Mouse (Mus musculus) CD4-positive, CD25-positive, alpha-beta regulatory T cell, adult 4 months (primary cell): ENCODE data around the gene Atp5d. TPM values are rescaled to one million over a fixed set of nuclear protein-coding genes. Genes with fewer than 3 reads are reported as not detected.
"Not testable (repeated sequence)": the region's sequence is repeated elsewhere in the genome, so short reads cannot be mapped to it uniquely, and the experiment has no call there.

Source experiments
- ATAC-seq: one replicate; pipeline ENCODE4 v1.8.0; 2017
- polyA plus RNA-seq, 2 experiments: library from polyadenylated mRNA; unstranded; fragments of 100-300 nt; shearing (Covaris generic); gene quantifications; one replicate each; pipeline ENCODE4 v1.2.1; 2017

The Atp5d gene
- polyA plus RNA-seq, 2 experiments from 2014 or later, result 303 to 370 TPM

DNA sequence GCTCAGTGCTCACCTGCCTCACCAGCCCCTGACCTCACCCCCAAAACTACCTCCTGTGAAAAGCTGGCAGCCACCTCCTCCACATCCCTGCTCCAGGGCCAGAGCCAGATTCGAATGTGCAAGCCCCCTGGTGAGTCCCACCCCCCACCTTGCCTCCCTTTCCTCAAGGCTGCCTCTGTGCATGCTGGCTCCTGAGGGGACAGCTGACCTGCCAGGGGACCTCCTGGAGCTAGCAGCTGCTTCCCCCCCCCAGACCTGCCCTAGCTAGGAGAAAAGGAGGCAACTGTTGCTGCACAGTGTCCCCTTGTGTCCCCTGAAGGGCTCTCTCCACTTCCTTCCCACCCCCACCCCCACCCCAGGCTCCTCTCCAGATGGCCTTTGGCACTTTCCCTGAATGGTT lies 16.8 kb downstream of the Atp5d start:
- no peak for ATAC-seq

DNA sequence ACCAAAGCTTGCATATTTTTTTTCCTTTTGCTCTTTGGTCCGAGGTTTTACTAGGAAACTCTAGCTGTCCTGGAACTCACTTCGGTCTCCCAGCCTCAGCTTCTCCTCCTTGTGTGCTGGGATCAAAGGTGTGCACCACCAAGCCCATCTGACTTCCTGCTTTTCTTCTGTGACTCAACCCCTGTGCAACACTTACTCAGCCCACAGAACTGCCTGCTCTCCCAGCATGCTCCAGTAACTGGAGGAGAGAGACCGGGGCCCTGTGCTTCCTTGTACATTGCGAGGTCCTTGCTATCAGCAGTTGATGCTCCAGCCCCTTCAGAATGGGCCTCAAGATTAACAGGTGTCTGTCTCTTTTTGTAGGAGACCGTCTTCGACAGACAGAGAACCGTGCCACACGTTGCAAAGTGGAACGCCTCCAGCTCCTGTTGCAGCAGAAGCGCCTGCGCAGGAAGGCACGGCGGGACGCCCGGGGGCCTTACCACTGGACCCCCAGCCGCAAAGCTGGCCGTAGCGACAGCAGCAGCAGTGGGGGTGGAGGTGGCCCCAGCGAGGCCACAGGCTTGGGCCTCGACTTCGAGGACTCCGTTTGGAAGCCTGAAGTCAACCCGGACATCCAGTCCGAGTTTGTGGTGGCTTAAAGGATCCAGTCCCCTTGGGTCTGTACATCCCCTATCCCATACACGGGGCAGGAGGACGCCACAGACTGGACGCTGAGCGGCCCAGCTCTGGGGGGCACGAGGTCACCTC lies 17.7 kb downstream of the Atp5d start:
- no peak for ATAC-seq

DNA sequence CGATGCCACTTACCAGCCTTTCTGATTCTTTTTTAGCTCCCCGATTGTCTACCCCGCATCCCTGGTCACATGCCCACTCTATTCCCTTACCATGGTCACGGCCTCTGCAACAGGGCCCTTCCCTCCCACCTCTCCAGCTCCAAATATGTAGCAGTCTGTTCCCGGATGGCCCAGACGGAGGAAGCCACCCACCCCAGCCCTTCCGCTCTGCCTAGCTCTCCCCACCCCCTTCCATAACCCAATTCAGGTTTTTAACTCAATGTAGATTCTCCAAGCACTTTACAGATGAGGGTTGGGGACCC lies 18.3 kb downstream of the Atp5d start:
- ATAC-seq, result no peak

DNA sequence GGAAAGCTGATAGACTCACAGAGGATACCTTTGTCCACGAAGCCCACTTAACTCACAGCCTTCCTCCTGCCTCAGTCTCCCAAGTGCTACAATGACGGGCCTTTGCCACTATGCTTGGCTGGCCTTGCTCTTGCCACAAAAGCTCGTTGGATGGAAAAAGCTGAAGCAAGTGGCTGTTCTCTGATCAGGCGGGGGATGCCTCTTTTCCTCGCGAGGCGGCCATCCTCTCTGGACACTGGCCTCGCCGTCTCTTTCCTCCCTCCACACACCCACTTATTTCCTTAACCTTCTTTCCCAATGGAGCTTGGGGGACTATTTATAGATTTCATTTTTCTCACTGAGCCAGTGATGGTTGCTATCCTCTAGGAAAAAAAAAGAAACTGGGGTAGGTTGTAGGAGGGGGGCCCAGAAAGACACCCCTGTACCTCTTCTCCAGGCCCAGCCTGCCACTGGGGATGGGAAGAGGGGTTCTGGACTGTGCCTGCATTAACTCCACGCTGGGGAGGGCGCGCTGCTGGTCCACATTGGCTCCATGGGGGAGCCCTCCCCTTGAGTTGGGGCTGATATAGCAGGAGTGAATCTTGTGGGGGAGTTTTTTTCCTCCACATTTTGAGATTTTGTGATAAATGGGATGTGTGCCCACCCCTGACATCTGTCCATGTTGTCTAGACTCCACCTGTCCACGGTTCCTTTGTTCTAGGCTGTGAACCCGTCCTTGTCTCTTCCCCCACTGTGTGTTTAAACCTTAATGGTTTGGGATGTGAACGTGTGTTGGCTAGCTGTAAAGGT lies 18.9 kb downstream of the Atp5d start:
- no peak for ATAC-seq

DNA sequence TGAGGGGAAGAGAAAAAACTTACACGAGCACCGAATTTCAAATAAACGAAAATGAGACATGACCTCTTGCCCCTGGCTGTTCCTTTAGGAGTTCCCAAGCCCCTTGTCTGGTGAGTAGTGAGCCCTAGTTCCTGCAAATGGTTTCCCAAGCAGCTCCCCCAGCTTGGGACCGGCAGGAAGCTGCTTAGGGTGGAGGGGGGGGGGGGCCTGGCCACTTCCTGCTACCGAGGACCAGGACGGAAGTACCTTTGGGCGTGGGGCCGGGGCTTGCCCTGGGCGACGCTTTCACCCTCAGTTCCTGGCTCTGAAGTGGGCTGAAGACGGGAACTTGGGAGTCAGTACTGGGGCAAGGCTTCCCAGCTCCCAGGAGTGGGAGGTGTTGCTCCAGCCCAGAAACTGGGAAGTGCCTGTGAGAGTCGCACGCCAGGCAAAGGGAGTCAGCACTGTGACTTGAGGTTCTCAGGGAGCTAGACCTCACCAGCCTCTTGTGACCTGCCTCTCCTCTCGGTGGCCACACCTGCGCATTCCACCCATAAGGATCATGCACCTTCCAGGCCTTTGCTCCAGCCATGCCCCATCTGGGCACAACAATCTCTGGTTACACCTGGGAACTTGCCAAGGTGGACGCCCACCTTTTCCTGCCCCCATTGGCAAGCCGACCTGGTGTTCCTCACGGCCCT lies 20.0 kb downstream of the Atp5d start:
- ATAC-seq, result peak; percentile 48

DNA sequence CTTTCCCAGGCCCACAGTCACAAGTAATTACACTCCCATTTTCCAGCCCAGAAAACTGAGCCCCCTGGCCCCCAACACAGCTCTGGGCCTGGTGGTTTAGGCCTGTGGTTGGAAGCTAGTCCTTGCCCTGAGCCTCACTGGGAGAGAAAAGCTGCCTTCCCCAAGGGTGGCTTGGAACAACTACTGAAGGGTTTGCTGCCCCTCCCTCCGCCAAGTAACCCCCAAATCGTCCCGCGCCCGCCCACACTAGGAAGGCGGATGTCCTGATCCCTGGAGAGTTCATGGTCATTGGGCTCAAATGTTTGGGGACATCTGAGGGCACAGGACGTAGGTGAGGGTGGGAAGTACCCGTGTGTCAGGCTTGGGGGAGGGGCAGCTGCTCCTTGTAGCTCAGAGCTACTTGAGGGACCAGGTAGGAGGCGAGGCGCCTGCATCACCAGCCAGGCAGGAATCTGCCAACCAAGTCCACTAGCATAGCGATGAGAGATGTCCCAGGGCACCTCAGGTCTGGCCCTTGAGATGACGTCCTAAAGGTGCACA lies 20.7 kb downstream of the Atp5d start:
- peak; percentile 5 for ATAC-seq

DNA sequence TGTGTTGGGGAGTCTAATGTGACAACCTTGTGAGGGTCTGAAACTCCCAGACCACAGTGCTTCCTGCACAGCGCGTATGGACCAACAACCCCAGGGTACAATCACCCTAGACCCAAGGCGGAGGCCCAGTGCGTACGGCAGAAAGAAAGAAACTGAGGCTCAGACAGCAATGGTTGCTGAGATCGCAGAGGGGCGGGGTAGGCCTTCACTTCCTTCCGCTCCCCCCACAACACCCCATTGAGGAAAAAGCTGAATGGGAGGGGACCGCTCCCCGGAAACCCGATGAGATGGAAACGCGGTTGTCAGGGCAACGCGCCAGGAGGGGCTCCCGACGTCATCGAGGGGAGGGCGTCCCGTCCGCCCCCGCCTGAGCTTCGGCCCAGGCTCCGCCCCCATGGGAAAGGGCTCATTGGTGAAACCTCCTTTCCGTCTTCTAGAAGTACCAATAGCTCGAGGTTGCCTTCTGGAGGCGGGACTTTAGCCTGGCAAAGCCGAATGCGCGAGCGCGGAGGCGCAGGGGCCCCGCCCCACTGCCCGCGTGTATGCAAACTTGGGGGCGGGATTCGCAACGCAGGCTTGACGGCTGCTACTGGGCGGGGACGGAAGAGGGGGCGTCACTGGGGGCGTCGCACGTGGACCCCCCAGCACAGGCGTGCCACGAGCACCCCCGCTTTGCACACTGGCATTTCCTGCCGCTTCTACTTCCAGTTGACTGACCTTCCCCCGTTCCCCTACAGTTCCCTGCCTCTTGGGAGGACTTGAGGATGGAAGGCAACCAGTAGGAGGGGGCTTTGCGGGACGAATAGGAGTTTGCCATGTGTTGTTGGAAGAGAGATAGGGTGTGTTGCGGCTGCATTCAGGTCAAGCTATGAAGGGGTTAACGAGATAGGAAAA lies 21.4 kb downstream of the Atp5d start:
- ATAC-seq, result peak; percentile 85

DNA sequence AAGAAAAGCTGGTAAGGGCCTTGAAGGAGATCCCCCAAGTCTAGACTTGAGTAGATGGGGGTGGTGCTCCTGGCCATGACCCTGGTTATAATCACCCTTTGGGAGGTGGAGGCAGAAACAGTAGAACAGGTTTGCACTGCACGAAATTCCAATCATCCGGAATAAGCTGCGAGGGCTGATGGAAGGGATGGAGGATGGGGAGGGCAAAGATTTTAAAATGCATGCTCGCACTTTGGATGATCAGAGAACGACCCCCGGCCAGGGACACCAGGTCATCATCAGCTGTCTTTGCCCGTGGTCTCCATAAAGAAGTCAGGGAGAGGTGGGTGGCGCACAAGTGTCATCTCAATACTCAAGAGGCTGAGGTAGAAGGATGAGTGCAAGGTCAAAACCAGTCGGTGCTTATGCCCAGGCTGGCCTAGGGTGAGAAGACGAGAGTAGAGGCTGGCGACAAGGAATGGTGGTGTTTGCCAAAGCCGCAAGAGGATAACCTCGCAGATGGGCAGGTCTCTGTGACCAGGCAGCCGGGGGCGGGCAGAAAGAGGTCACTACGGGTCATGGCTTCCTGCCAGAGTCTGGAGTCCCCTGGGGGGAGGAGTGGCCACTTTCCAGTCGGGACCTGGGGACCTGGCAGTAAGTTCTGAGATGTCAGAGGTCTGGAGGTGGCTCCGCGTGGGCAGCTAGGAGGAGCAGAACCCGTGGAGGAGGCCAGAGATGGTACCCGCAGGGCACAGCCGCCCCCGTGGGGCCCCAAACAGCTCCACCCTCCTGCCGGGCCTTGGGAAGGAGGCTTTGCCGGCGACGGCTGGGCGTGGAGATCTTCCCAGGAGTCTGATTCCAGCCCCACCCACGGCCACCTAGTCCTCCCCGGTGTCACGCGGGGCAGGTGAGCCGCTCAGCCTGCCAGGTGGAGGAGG lies 22.3 kb downstream of the Atp5d start:
- ATAC-seq, result no peak

DNA sequence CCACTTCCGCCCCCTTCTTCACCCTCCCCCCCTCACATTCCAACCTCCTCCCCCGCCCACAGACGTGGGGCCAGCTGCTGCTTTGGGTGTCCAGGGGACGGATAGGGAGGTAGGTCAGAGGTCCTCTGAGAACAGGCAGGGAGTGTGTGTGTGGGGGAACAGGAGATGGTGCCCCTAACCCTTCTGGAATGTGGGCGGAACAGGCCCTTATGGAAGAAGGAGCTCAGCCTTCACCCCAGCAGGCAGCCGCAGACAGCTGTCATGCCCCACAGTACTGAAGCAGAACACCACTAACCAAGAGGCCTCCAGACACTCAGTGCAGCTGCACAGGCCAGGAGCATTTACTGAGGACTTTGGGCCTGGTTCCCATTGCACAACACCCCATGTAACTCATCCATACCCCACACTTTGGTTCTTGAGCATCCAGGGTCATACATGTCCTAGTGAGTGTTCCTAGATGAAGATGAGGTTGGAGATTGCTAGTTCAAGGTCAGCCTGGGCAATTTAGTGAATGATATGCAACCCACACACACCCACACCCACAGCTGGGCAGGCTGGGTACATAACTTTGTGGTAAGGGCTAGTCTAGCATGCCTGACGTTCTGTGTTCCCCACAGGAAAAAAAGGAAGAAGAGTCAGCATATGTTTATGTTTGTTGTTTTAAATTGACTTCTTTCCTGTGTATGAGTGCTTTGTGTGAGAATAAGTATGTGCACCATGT lies 23.2 kb downstream of the Atp5d start:
- ATAC-seq, result no peak

DNA sequence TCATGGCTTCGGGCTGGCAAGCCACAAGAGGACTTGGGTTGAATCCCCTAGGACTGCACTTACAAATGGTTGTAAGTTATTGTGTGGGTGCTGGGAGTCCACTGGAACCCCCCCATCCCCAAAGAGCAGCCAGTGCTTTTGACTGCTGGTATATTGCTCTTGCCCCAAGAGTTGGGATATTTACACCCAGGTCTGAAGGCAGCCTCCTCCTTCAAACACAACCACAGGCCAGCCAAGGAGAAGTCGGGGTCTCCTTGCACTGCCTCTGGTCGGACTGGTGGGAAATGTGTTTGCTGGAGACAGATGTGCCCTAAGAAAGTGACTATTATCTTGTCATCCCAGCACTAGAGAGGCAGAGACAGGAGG lies 23.8 kb downstream of the Atp5d start:
- ATAC-seq, result no peak

DNA sequence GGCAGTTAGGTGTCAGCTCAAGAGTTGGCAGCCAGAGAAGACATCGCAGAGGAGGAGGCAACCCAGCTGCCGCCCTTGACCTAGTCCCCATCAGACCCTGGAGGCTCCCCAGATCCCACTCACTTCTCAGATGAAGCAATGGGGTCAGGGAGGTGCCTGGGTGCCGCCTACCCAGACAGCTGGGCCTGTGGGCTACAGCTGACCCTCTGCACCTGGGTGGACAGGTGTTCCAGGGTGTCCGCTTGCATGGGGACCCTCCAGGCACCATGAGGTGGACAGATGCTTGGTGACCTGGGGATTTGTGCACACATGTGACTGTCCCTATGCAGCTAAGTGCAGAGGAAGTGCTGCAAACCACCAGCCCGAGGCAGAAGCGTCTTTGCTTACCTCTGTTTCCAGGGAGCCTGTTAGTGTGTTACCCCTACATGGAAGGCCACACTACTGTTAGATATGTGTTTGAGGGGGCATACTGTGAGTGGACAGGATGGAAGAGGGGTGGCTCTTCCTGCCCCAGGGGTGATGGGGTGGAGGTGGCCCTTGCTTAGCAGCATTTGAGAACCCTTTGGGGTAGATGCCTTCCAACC lies 24.4 kb downstream of the Atp5d start:
- no peak for ATAC-seq

DNA sequence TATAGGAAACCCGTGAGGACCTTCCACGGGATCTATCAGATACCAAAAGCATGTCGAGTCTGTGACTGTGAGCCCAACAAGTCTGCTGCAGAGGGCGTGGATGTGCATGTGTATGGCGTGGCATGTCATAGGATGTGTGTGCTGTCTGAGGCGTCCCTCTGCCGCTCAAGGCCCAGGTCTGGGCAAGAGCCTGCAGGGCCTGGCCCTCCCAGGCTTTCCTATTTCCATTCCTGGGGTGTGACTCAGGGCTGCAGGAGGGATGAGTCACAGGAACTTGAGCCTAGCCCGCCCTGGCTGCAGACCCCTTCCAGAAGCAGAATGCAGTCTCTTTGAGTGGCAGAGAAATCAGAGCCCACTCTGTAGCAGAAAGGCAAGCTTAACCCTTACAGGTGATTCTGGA lies 25.3 kb downstream of the Atp5d start:
- ATAC-seq, result no peak

DNA sequence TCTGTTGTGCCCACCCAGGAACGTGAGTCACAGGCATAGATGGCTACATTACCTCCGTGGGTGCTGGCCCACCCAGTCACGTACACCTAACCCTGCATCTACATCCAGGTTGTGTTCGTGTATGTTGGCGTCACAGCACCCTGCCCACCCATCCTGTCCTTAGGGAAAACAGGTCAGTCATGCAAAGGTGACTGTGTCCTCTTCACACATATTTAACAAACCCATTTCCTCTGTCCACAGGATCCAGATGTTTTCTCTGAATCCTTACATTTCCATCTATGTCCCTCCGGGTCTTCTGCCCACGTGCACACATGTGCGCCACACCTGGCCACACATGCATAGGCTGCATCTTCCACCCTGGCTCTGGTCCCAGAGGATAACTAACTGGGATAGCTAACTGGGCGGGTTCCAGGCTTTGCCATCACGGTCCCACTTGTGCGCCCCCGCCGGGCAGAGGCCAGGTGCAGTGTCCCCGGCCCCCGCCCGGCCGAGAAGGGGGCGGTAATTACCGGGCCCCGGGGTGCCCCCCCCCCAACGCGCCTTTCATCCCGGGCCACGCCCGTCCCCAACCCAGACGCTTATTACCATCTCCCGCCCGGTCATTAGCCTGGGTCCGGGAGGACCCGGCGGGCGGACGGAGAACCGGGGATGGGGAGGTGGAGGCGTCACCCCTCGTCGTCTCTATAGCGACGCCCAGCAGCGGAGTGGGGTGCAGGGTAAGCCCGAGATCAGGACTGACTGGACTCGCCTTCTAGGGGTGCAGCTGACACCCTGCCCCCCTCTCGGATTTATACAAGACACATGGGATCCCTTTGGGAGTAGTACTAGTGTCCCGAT lies 25.9 kb downstream of the Atp5d start:
- ATAC-seq, result no peak

DNA sequence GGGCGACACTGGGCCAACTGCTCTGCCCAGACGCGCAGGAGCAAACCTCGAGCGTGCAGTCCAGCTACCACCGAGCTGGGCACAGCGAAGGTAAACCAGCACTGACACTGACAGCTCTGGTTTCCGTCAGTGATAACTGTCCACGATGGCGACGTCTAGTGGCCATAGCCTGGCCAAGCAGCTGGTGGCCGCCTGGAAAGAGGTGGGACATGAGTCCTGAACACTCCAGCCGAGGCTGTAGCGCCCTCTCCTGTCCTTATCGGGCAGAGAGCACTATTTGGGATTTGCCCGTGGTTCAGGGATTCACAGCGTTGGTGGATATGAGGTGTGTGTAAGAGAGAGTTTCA lies 26.5 kb downstream of the Atp5d start:
- ATAC-seq, result peak; percentile 32

DNA sequence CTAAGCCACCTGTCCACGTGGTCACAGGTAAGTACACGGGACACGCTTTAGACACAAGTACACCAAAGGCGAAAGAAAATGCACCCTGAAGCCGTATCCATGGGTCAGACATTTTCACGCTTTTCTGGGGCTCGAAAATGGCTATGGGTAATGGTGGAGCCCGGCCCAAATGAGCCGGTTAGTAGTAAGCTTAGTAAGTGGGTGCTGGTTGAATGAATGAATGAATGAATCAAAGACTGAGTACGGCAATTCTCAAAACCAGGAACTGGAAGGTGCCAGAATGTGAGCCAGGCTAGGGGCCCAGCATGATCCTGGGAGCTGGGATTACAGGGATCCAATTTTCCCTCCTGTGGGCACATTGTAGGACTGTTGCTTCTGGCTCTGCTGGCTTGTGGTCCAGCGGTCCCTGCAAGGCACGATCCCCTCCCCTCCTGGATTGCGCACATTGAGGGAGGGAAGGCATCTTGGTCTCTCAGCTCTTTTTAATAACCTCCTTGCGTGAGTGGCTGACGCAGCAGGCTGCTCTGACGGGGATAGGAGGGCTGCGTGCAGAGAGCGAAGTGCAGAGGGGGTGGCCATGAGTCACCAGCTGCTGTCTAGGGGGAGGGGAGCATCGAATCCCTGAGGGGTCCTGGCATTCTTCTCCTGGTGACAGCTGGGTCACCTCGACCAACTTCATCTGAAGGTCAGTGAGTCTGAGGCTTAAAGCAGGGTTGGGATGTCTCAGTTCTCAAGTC lies 27.1 kb downstream of the Atp5d start, which contains the start of gene Cirbp:
Gene Cirbp, plus strand, starts transcription at position 594 of the 737 bp plus-strand sequence.
- no peak for ATAC-seq

DNA sequence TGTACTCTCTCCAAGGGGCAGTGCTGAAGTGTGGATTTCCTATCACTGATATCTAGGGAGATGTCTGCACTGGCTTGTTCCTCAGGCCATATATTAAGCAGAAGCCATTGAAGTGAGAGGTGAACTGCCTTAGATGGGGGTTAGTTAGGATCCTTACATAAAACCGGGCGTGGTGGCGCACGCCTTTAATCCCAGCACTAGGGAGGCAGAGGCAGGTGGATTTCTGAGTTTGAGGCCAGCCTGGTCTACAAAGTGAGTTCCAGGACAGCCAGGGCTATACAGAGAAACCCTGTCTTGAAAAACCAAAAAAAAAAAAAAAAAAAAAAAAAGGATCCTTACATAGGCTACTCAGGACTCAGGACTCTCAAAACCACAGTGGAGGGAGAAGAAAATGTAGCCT lies 27.7 kb downstream of the Atp5d start:
- not testable (repeated sequence) for ATAC-seq

DNA sequence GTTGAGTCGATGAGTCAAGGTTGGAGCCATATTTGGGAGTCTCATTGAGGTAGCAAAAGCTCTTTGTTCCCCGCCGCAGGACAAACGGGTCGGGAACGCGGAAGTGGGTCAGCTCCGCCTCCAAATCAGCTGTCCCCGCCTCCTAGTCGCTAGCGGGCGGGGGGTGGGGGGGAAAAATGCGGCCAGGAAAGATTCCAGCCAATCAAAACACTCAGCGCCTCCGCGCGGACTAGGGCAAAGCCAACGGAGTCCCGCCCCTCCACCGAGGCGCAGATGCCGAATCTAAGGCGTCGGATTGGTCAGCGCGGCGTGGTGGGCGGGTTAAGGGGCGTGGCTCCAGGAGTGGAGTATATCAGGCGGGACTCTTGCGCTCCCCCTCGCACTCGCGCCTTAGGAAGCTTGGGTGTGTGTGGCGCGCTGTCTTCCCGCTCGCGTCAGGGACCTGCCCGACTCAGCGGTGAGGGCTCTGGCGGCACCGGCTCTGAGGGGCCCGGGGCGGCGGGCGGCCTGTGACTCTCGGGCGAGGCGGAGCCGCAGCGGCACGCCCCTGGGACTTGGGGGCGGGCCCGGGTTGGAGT lies 29.1 kb downstream of the Atp5d start:
- ATAC-seq, result peak; percentile 88

DNA sequence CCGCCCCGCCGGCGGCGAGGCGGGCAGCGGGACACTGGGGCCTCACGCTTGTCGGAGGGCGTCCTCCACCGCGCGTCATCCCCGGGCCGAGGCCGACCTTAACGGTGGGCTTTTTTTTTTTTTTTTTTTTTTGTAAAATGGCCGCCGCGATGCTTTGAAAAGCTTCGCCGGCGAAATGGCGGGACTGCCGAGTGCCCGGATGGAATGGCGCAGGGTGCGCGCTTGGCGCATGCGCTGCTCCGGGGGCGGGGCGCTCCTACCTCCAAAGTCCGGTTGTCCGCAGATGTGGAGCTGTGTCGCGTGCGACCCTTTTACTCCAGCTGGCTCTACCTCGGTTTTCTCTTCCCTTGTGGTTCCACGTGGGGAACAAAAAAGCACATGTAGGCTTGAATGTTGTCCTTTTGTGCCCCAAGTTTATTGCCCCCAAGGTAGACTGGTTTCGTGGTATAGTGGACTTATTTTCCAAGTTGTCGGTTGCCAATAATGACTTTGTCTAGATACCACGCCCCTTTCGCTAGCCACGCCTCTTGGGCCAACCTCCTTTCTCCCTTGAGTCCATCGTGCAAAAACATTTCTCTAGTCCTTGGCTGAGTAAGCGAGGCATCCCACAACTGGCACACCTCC lies 29.7 kb downstream of the Atp5d start:
- ATAC-seq, result no peak
